Mouse (Mus musculus) CH12.LX (cell line): ENCODE measurements around the gene Mlip. TPM values are rescaled to one million over a fixed set of nuclear protein-coding genes. Genes with fewer than 3 reads are reported as not detected.

Experiments
- DNase-seq: peaks from one replicate; pipeline ENCODE4 v3.0.0-alpha.2; 2013; ENCODE audit errors: extremely low read depth
- H3K27ac ChIP-seq: 2 replicates; pipeline ENCODE4 v1.5.1; 2012; ENCODE audit warnings: low read depth, mild to moderate bottlenecking, control low read depth, moderate library complexity; ENCODE audit not compliant: insufficient read depth
- H3K27me3 ChIP-seq: replicated peaks from 2 replicates; pipeline ENCODE3; 2012; ENCODE audit warnings: inconsistent platforms
- H3K36me3 ChIP-seq, 2 experiments: replicated peaks in 1 of 2; 2 replicates each; pipeline versions ENCODE3 to v1.6.1; 2012; ENCODE audit warnings: inconsistent platforms in 1 of 2, low read length in 1 of 2, mild to moderate bottlenecking in 1 of 2, mixed read lengths in 1 of 2, moderate library complexity in 1 of 2; ENCODE audit not compliant: control insufficient read depth in 1 of 2, insufficient read depth in 1 of 2
- H3K4me1 ChIP-seq, 2 experiments: 2 replicates each; pipeline ENCODE4 v1.6.1; 2012; ENCODE audit warnings: inconsistent platforms in 1 of 2, moderate library complexity in 1 of 2; ENCODE audit not compliant: insufficient read depth in 2 of 2, control insufficient read depth in 1 of 2
- H3K4me2 ChIP-seq: 2 replicates; pipeline ENCODE4 v1.6.1; 2012; ENCODE audit warnings: low read depth, mild to moderate bottlenecking, control low read depth; ENCODE audit not compliant: poor library complexity, insufficient read depth, severe bottlenecking
- H3K4me3 ChIP-seq, 3 experiments: fragments of 150-350 bp in 1 of 3; sonication (generic) in 1 of 3; replicated peaks in 1 of 3; 2 replicates each; pipeline versions ENCODE3 to v1.5.1; 2011 to 2012; ENCODE audit warnings: low read depth in 2 of 3, low read length in 2 of 3, mild to moderate bottlenecking in 2 of 3, moderate library complexity in 2 of 3, control low read depth in 1 of 3, improper control_type of control experiment in 1 of 3, inconsistent platforms in 1 of 3, mixed read lengths in 1 of 3; ENCODE audit not compliant: poor library complexity in 1 of 3
- H3K79me2 ChIP-seq: replicated peaks from 2 replicates; pipeline ENCODE4 v1.6.1; 2012; ENCODE audit warnings: mild to moderate bottlenecking, moderate library complexity; ENCODE audit not compliant: control insufficient read depth, poor library complexity, insufficient read depth, severe bottlenecking; ENCODE audit errors: extremely low read depth
- H3K9ac ChIP-seq: 2 replicates; pipeline ENCODE4 v1.6.1; 2012; ENCODE audit warnings: low read depth, mild to moderate bottlenecking, control low read depth, moderate library complexity; ENCODE audit not compliant: insufficient read depth
- H3K9me3 ChIP-seq: replicated peaks from 2 replicates; pipeline ENCODE3; 2012; ENCODE audit warnings: low read length, inconsistent platforms, mixed read lengths
- BHLHE40 ChIP-seq: IDR thresholded peaks from 2 replicates; pipeline ENCODE4 v1.6.1; 2011; ENCODE audit warnings: mild to moderate bottlenecking, low read depth, low read length, improper control_type of control experiment
- ELF1 ChIP-seq: IDR thresholded peaks from 2 replicates; pipeline ENCODE4 v1.6.1; 2014; ENCODE audit warnings: low read depth, mild to moderate bottlenecking, inconsistent platforms, low read length, improper control_type of control experiment
- EP300 ChIP-seq: IDR thresholded peaks from 2 replicates; pipeline ENCODE4 v1.6.1; 2011; ENCODE audit warnings: low read length, improper control_type of control experiment
- KAT2A ChIP-seq: IDR thresholded peaks from 2 replicates; pipeline ENCODE4 v1.6.1; 2012; ENCODE audit warnings: low read length, improper control_type of control experiment, inconsistent platforms; ENCODE audit not compliant: insufficient replicate concordance
- MAFK ChIP-seq: IDR thresholded peaks from 2 replicates; pipeline ENCODE4 v1.6.1; 2011; ENCODE audit warnings: low read length, improper control_type of control experiment; ENCODE audit not compliant: insufficient replicate concordance
- MAX ChIP-seq: IDR thresholded peaks from 2 replicates; pipeline ENCODE4 v1.6.1; 2011; ENCODE audit warnings: low read length, improper control_type of control experiment
- MXI1 ChIP-seq: IDR thresholded peaks from 2 replicates; pipeline ENCODE4 v1.6.1; 2011; ENCODE audit warnings: mild to moderate bottlenecking, low read depth, low read length, improper control_type of control experiment
- NELFE ChIP-seq: IDR thresholded peaks from 2 replicates; pipeline ENCODE4 v1.6.1; 2011; ENCODE audit warnings: low read depth, low read length, improper control_type of control experiment
- NRF1 ChIP-seq: IDR thresholded peaks from 2 replicates; pipeline ENCODE4 v1.6.1; 2014; ENCODE audit warnings: low read depth, mild to moderate bottlenecking, inconsistent platforms, low read length, improper control_type of control experiment, moderate library complexity
- PAX5 ChIP-seq: IDR thresholded peaks from 2 replicates; pipeline ENCODE4 v1.6.1; 2012; ENCODE audit warnings: low read length, inconsistent platforms, mixed read lengths
- SIN3A ChIP-seq: IDR thresholded peaks from 2 replicates; pipeline ENCODE4 v1.6.1; 2012; ENCODE audit warnings: low read length, improper control_type of control experiment, inconsistent platforms
- TCF12 ChIP-seq: IDR thresholded peaks from 2 replicates; pipeline ENCODE4 v1.6.1; 2014; ENCODE audit warnings: low read depth, mild to moderate bottlenecking, inconsistent platforms, low read length, improper control_type of control experiment
- ZKSCAN1 ChIP-seq: IDR thresholded peaks from 2 replicates; pipeline ENCODE4 v1.6.1; 2012; ENCODE audit warnings: low read depth, inconsistent platforms, low read length, improper control_type of control experiment, borderline replicate concordance
- dilution Hi-C: fragments of 300-500 bp; cut with MboI; formaldehyde crosslinking; loops from 2 replicates; pipeline ENCODE4 v1.14.3; 2020; ENCODE audit warnings: low sequenced_read_pairs; ENCODE audit not compliant: extremely low pct_unique_long_range_greater_than_20kb, extremely low pct_ligation_motif_present
- in situ Hi-C: fragments of 300-500 bp; cut with MboI; formaldehyde crosslinking; loops from 3 replicates; pipeline ENCODE4 v1.14.3; 2019; ENCODE audit warnings: low sequenced_read_pairs, low pct_ligation_motif_present, low pct_unique_long_range_greater_than_20kb, mixed read lengths
- polyA plus RNA-seq: library from polyadenylated mRNA; unstranded; fragments of >175 nt; gene quantifications from 2 replicates; pipeline ENCODE4 v1.2.1, GENCODE M21; 2012; ENCODE audit warnings: low read depth; ENCODE audit not compliant: insufficient read length
- total RNA-seq, 2 experiments: library from RNA; depleted of rRNA; stranded (reverse); fragments of 300-350 nt in 1 of 2; fragments of >200 nt in 1 of 2; gene quantifications; 2 replicates each; pipeline ENCODE4 v1.2.3; 2012 to 2014

Mlip gene
- total and polyA plus RNA-seq, 3 experiments, result not detected

DNA sequence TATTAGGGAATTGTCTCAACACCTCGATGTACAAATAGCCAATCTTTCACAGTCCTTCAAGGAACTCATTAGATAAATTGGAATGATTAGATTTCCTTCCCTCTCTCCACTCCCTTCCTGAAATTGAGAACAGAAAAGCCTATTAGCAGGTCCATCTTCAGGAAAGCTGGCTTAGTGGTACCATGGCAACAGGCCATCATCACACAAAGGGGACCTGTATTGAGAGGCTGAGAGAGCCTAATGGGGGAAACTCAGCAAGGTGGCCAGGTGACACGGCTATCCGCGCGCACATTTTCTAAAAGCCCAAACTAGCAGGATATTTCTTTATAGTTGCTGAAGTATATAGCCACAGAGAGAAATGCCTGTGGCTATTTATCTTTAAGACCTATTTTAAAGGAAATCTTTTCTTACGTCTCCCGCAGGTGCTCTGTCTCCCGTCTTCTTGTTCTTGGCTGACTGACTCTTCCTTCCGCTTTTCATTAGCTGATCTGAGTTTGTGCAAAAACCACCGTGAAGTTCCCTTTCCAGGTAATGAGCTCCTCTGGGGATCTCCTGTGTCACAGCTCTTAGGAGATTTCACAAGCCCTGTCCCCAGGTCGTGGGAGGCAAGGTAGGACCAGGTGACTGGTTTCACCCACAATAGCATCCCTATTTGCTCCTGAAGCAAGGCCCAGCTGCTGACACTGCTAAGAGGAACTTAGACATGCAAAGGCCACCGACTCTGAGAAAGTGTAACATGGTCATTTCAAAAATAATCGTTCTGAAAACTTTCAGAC is 46.3 kb upstream of the Mlip start:
- Histone ChIP-seq H3K27ac (no peak overlapping the region), H3K79me2 (no peaks in the 10 kb centered on the region), H3K4me1 (peaks cover 0 to 29% of the 10 kb centered on the region in 2 experiments; a peak in 2 of 4 replicates), H3K9me3 (no peaks in the 10 kb centered on the region), H3K36me3 (no peaks in the 10 kb centered on the region), H3K4me2 (peak overlapping the region; percentile 19), H3K4me3 (no peak overlapping the region), H3K9ac (no peak overlapping the region), H3K27me3 (peaks cover 6% of the 10 kb centered on the region)
- dilution Hi-C loops, result no loop called here
- no peak for TF ChIP-seq NRF1
- no peak for TF ChIP-seq MXI1
- TF ChIP-seq MAFK, result no peak
- TF ChIP-seq NELFE, result no peak
- DNase-seq, result no peak
- in situ Hi-C loops, result loop anchor here (25.0 kb wide), 2 partner anchors 412 to 1012 kb away; no protein-coding TSS in a partner anchor

GRCm38 (mm10) chr9:77397027-77397426 is 44.3 kb upstream of the Mlip start:
- no peaks in the 10 kb centered on the region for H3K79me2 ChIP-seq
- H3K4me1 ChIP-seq, result peaks cover 0 to 12% of the 10 kb centered on the region in 2 experiments; a peak in 2 of 4 replicates
- H3K4me3 ChIP-seq, result no peak overlapping the region
- no peak for DNase-seq
- TF ChIP-seq BHLHE40, result no peak
- TF ChIP-seq MAX, result no peak
- TF ChIP-seq TCF12, result no peak
- no peak for TF ChIP-seq PAX5
- TF ChIP-seq SIN3A, result no peak
- no peak for TF ChIP-seq MAFK
- no peak for TF ChIP-seq ELF1
- TF ChIP-seq ZKSCAN1, result no peak
- TF ChIP-seq MXI1, result no peak
- no peak for TF ChIP-seq KAT2A
- no peaks in the 10 kb centered on the region for H3K9me3 ChIP-seq
- dilution Hi-C loops (no loop called here), in situ Hi-C loops (loop anchor here (25.0 kb wide), 2 partner anchors 410 to 1010 kb away; no protein-coding TSS in a partner anchor)
- peaks cover 6% of the 10 kb centered on the region for H3K27me3 ChIP-seq
- H3K4me2 ChIP-seq, result no peak overlapping the region
- H3K27ac ChIP-seq, result no peak overlapping the region
- no peaks in the 10 kb centered on the region for H3K36me3 ChIP-seq
- no peak overlapping the region for H3K9ac ChIP-seq

- peaks cover 0 to 8% of the 10 kb centered on the region in 2 experiments; a peak in 2 of 4 replicates for H3K4me1 ChIP-seq
- in situ Hi-C loops (loop anchor here (25.0 kb wide), 2 partner anchors 404 to 1004 kb away; no protein-coding TSS in a partner anchor), dilution Hi-C loops (no loop called here)
- H3K4me2 ChIP-seq, result no peak overlapping the region
- DNase-seq, result peak; percentile 55
- H3K36me3 ChIP-seq, result no peaks in the 10 kb centered on the region
- peaks cover 3% of the 10 kb centered on the region for H3K9me3 ChIP-seq
- no peak overlapping the region for H3K4me3 ChIP-seq
- H3K9ac ChIP-seq, result no peak overlapping the region
- TF ChIP-seq BHLHE40 (peak; percentile 67), EP300 (peak; percentile 65), PAX5 (no peak), MXI1 (no peak)
- no peak overlapping the region for H3K27ac ChIP-seq
- H3K27me3 ChIP-seq, result no peaks in the 10 kb centered on the region
- no peaks in the 10 kb centered on the region for H3K79me2 ChIP-seq
These were observed 38.5 kb upstream of the Mlip start for GRCm38 (mm10) chr9:77391248-77391647.
